Mouse (Mus musculus) kidney, postnatal 0 days (tissue): ENCODE measurements around the gene Ddx43. TPM values are rescaled to one million over a fixed set of nuclear protein-coding genes. Genes with fewer than 3 reads are reported as not detected.

Source experiments
- ATAC-seq: fragments of 200-750 bp; cut with Nextera tagmentation; replicated peaks from 2 replicates; pipeline ENCODE4 v1.8.0; 2017; ENCODE audit warnings: low read depth, moderate number of reproducible peaks, moderate TSS enrichment, moderate library complexity; ENCODE audit not compliant: low FRiP score
- DNase-seq: peaks from one replicate; pipeline ENCODE4 v3.0.0-alpha.2; 2016; ENCODE audit warnings: low spot score
- H3K27ac ChIP-seq: fragments of 300-500 bp; sonication (generic); 2 replicates; pipeline ENCODE4 v1.5.1; 2014; ENCODE audit warnings: mild to moderate bottlenecking
- H3K27me3 ChIP-seq: fragments of 300-500 bp; sonication (generic); 2 replicates; pipeline ENCODE4 v1.6.1; 2014; ENCODE audit warnings: low read length, mixed read lengths; ENCODE audit not compliant: insufficient read depth
- H3K36me3 ChIP-seq: fragments of 300-500 bp; sonication (generic); 2 replicates; pipeline ENCODE4 v1.6.1; 2014; ENCODE audit warnings: low read length, mixed read lengths; ENCODE audit not compliant: insufficient read depth
- H3K4me1 ChIP-seq: fragments of 300-500 bp; sonication (generic); replicated peaks from 2 replicates; pipeline ENCODE4 v1.6.1; 2014; ENCODE audit warnings: antibody characterized with exemption, low read length, mixed read lengths; ENCODE audit not compliant: insufficient read depth
- H3K4me2 ChIP-seq: fragments of 300-500 bp; sonication (generic); 2 replicates; pipeline ENCODE4 v1.6.1; 2014; ENCODE audit warnings: mild to moderate bottlenecking, low read length, moderate library complexity, mixed read lengths
- H3K4me3 ChIP-seq: fragments of 300-500 bp; sonication (generic); replicated peaks from 2 replicates; pipeline ENCODE4 v1.5.1; 2014; ENCODE audit warnings: low read depth, low read length
- H3K9ac ChIP-seq: fragments of 300-500 bp; sonication (generic); 2 replicates; pipeline ENCODE4 v1.6.1; 2014; ENCODE audit warnings: low read depth, low read length
- H3K9me3 ChIP-seq: fragments of 300-500 bp; sonication (generic); replicated peaks from 2 replicates; pipeline ENCODE4 v1.6.1; 2016; ENCODE audit warnings: low read length, inconsistent platforms, mixed read lengths
- CTCF ChIP-seq: IDR thresholded peaks from 2 replicates; pipeline ENCODE4 v1.5.1; 2016; ENCODE audit warnings: antibody characterized with exemption, low read depth, mild to moderate bottlenecking, moderate library complexity
- whole genome bisulfite sequencing: fragments of 180-500 bp; shearing (Covaris S2); extraction: QIAGEN DNeasy Blood & Tissue Kit; methylation state at CpG from one replicate; pipeline ENCODE4 v1.1.7; 2014; 5-methylcytosine and 5-hydroxymethylcytosine counted together
- polyA plus RNA-seq: library from polyadenylated mRNA; unstranded; fragments of >200 nt; fragmentation: Nextera tagmentation; extraction: Ambion mirVana; gene quantifications from 2 replicates; pipeline ENCODE4 v1.2.1, GENCODE M21; 2015

Ddx43 gene
- polyA plus RNA-seq, 1 experiment from 2014 or later = 0.22 TPM

DNA sequence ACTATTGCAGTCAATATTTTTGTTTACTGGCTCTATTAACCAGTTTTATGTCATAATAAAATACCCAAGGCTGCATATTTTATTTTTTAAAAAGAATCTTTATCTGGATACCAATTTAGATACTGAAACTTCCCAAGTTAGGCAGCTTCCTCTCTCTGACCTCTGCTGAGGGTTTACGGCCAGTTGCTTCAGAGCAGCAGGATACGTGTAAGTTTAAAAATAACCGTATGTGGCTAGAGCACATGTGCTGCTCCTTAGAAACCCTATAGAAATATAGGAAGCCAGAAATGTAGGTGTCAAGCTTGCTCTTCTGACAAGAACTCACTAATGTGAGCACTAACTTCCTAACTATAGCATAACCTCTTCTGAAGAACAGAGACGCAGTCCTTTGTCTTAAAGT lies 67.8 kb downstream of the Ddx43 start:
- Histone ChIP-seq H3K27ac (no peak overlapping the region), H3K27me3 (no peaks in the 10 kb centered on the region), H3K9ac (no peak overlapping the region), H3K4me1 (no peaks in the 10 kb centered on the region), H3K4me2 (no peak overlapping the region), H3K36me3 (peaks cover 36% of the 10 kb centered on the region), H3K4me3 (no peak overlapping the region), H3K9me3 (no peaks in the 10 kb centered on the region)
- TF ChIP-seq CTCF = no peak
- DNase-seq (no peak), ATAC-seq (no peak)
- 84% methylated on average over 4 of the region's 4 CpGs for WGBS

DNA sequence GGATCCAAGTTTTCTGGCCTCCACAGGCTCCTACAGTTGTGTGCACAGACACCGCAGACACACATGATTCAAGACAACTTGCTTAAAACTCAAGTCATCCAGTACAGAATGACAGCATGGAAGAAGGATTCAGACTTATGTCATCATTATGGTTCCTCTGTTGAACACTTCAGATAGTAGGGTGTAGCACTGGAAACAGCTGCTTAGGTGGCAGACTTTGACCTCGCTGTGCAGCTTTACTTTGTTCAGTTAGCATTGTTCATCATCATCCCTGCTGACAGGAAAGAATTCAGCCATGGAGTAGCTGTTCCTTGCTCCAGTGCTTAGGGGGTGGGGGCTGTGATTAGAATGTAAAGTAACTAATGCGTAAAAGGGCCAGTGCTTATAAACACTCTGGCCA lies 70.1 kb downstream of the Ddx43 start:
- Histone ChIP-seq H3K9me3 (no peaks in the 10 kb centered on the region), H3K4me3 (no peak overlapping the region), H3K4me2 (no peak overlapping the region), H3K9ac (no peak overlapping the region), H3K27me3 (no peaks in the 10 kb centered on the region), H3K4me1 (no peaks in the 10 kb centered on the region), H3K36me3 (peaks cover 43% of the 10 kb centered on the region), H3K27ac (no peak overlapping the region)
- WGBS = 92% methylated on average over 3 of the region's 3 CpGs
- 0 out of 2 replicates have a peak, but pooled peaks have one; percentile 17 for ATAC-seq
- no peak for DNase-seq
- no peak for TF ChIP-seq CTCF

Other genes starting within 250 kb of the Ddx43 start
- 194 and 196 TPM in 2 replicates for gene Gsta4, start 213.0 kb upstream of the Ddx43 start, polyA plus RNA-seq
- gene Gsta1, start 165.1 kb upstream of the Ddx43 start, polyA plus RNA-seq = 23.4 and 33.9 TPM in 2 replicates
- 8.4 and 10.3 TPM in 2 replicates for gene Gm3776, start 138.6 kb upstream of the Ddx43 start, polyA plus RNA-seq
- 77.2 and 80.9 TPM in 2 replicates for gene Gm10639, start 105.9 kb upstream of the Ddx43 start, polyA plus RNA-seq
- not detected in 2 replicates for gene Omt2a, start 81.0 kb upstream of the Ddx43 start, polyA plus RNA-seq
- gene Omt2b, start 68.2 kb upstream of the Ddx43 start, polyA plus RNA-seq = not detected in 2 replicates
- 301 and 320 TPM in 2 replicates for gene Gsta2, start 40.0 kb upstream of the Ddx43 start, polyA plus RNA-seq
- 0.20 and 0.24 TPM in 2 replicates for gene Dppa5a, start 27.6 kb upstream of the Ddx43 start, polyA plus RNA-seq
- 2.9 and 3.0 TPM in 2 replicates for gene Ooep, start 17.1 kb upstream of the Ddx43 start, polyA plus RNA-seq
- gene Cgas, start 47.5 kb downstream of the Ddx43 start, polyA plus RNA-seq = 1.4 and 1.8 TPM in 2 replicates
- 20.8 and 24.4 TPM in 2 replicates for gene Mto1, start 52.4 kb downstream of the Ddx43 start, polyA plus RNA-seq
- 0.70 and 0.99 TPM in 2 replicates for gene Gm17324, start 53.0 kb downstream of the Ddx43 start, polyA plus RNA-seq
- gene Eef1a1, start 93.4 kb downstream of the Ddx43 start, polyA plus RNA-seq = 4,583 and 4,728 TPM in 2 replicates
- gene Slc17a5, start 192.3 kb downstream of the Ddx43 start, polyA plus RNA-seq = 17.7 and 20.4 TPM in 2 replicates
- gene Cd109, start 219.8 kb downstream of the Ddx43 start, polyA plus RNA-seq = 4.3 and 4.8 TPM in 2 replicates